Mouse (Mus musculus) liver, postnatal 0 days (tissue): ENCODE results near the gene Rex1bd.

ENCODE experiments used
- CTCF ChIP-seq: sonication (generic); IDR thresholded peaks from 2 replicates; pipeline ENCODE4 v1.5.1; 2016; ENCODE audit warnings: antibody characterized with exemption, low read depth
- EP300 ChIP-seq: IDR thresholded peaks from 2 replicates; pipeline ENCODE4 v1.6.1; 2016; ENCODE audit warnings: antibody characterized with exemption, low read depth, mild to moderate bottlenecking

- TF ChIP-seq CTCF: no peak
- no peak for TF ChIP-seq EP300
Measured at GRCm38 (mm10) chr8:70509281-70509952, 2.9 kb upstream of the Rex1bd start.
